Mouse (Mus musculus): ENCODE data around the gene Myl3. TPM values are rescaled to one million over a fixed set of nuclear protein-coding genes. Genes with fewer than 3 reads are reported as not detected.
A peak's percentile ranks its signal among the peaks of the same experiment; 100 is the strongest.

The Myl3 gene
- total RNA-seq, 4 experiments from 2014 or later, result 644 to 855 (median 660) TPM

DNA sequence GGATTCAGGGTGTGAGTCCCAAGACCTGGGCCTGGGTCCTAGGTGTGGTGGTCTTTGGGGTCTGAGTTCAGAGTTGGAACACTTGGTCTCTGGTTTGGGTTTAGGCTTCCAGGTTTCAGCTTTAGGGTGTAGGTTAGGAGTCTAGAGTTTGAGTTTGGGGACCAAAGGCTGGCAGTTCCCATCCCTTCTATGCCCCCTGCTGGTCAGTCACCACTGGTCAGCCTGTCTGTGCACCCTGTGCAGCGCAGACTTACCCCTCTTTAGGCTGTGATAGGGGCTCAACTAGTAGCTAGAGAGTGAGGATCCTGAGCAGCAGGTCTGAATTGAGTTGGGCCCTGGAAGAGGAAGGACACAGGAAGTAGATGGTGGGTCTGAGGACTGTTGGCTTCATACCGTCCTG lies 17.6 kb downstream of the Myl3 start:
- peak in 1 of 2 experiments; percentile 14 for DNase-seq (ENCODE audit: low spot score in 2 of 2)

DNA sequence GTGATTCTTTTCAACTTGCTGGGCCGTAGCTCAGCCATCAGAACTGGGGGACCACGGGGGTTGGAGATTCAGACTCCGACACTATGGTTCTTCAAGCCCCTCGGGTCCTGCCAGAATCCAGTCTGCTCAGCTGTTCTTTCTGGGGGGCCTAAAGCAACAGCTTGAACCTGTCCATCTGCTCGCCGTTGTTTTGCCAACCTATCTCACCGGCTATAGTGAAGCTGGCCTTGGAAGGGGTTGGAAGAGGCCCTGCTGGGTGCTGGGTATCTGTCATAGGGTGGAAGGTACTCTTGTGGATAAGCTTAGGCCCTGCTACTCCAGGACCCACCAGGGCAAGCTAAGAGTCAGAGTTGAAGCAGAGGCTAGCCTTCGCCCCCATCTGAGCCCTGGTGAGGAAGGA lies 19.2 kb downstream of the Myl3 start:
- no peak for DNase-seq (ENCODE audit: low spot score in 2 of 2)

DNA sequence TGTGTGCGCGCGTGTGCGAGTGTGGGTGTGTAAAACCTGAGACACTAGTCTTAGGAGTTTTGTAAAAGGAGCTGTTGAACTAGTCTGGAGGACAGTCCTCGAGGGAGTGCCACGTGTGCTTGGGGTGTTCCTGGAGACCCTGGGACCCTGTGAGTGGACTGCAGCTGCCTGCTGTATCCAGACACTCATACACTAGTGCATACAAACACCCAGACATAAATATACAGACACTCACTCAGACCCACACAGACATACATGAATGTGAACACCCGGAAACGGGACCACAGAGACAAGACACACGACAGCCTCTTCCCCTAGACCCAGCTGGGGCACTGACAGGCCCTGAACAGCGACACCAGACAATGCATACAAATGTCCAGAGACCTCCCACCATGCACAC lies 21.1 kb downstream of the Myl3 start:
- DNase-seq (ENCODE audit: low spot score in 2 of 2), result no peak

DNA sequence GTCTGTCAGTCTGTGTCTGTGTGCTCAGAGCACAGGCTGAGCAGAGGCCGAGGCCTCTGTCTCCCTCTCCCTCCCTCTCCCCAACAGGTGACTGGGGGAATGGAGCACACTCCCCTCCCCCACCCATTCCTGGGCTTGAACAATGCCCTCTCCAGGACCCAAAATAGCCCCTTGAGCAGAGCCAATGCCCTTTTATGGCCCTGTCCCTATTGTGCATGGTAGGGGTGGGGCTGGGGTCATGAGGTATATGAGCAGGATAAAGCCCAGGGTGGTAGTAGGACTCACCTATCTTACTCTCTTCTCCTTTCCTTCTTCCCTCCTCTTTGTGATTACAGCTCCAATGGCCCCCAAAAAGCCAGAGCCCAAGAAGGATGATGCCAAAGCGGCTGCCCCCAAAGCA lies 21.7 kb downstream of the Myl3 start:
- no peak for DNase-seq (ENCODE audit: low spot score in 2 of 2)

DNA sequence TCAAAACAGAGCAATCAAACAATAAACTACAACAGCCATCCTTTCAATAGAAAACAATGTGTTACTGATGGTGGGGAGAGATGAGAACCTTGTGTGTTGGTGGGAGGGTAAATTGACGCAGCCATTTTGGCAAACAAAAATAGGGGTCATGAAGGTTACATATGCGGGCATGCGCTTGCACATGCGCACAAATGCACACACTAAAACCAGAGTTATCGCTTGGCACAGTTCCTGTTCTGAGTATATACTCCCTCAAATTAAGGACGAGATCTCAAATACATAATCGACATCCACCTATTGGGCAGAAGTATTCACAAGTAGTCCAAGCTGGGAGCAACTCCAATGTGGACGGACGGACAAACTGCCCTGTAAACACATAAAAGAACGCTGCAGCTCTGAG lies 30.7 kb downstream of the Myl3 start:
- no peak for DNase-seq (ENCODE audit: low spot score in 2 of 2)

DNA sequence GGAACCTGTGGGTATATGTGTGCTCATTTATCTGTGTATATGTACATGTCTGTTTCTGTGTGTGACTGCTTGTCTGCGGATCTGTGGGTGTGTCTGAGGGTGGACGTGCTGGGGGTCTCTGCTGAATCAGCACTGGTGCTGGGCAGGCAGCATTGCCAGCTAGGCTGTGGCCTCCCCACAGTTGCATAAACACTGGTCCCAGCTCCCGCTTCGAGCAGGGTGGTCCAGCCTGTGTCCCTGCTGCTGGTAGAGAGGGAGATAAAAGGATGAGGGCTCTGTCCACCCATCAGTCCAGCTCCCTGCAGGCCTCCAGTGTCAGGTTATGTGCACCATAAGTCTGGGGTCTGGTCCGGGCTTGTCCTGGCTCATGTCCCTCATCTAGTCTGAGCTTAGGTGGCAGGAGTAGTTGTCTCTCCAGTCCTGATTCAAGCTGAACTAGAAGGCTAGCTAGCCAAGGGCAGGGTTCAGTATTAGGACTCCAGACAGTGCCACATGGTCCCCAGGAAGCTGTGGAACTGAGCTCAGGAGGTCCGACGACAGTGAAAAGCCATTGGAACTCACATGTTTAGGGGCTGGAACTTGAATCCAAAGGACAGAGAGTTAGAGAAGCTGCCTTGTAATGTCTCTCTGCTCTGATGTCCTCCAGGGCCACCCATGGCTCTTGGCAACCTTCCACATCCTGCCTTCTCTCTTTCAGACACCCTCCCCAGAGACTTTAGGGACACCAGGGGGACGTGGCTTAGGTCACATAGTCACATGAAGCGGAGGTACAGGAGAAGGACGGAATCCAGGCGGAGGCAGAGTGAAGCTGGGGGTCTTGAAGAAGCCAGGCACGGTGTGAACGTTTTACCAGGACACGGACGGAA lies 33.0 kb downstream of the Myl3 start:
- no peak for DNase-seq (ENCODE audit: low spot score in 2 of 2)

DNA sequence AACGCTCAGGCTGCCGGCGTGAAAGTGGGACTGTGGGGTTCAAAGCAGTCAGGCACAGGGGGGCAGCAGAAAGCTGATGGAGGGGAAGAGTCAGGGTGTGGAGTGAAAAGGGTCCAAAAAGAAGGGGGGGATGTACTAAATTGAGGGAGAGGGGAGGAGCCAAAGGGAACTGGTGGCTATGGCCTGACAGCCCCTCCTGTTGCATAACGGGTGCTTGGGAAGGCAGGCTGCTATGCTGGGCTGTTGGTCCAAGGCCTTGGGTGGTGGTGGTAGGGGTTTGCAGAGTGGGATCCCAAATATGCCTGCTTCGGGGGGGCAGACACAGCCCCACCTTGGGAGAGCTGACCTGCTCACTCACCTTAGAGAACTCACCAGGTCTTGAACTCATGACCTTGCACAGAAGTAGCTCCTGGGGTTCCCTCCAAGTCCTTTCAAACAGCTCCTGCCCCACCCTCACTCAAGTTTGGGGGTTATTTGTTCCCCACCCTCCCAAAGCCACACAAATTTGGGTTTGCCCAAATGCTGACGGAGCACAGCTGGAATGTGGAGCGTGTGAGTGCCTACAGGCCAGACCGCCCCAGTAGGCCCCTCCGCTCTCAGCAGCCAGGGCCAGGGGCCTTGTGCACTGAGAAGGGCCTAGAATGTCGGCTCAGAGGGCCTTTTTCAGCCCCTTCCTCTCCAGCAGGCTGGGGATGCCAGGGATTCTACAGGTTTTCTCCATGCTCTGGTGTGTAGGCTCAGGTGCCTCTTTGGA lies 33.8 kb downstream of the Myl3 start:
- DNase-seq (ENCODE audit: low spot score in 2 of 2), result no peak

DNA sequence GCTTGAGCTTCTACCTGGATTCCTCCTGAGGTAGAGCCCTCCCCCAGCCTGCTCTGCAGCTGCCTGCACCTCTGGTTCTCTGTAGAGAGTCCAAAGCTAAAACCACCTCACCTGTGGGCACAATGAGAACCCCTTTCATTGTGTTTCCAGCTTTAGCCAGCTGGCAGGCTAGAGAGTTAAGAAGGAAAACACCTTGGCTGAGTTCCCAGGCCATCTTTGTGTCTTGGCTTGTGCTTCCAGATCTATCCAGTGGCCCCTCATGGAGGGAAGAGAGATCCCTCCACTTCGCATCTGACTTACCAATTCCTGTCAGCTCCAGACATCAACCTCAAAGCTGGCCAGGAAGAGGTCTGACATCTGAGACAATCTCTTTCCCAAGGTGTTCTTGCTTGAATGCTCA lies 36.4 kb downstream of the Myl3 start:
- DNase-seq (ENCODE audit: low spot score in 2 of 2), result no peak

DNA sequence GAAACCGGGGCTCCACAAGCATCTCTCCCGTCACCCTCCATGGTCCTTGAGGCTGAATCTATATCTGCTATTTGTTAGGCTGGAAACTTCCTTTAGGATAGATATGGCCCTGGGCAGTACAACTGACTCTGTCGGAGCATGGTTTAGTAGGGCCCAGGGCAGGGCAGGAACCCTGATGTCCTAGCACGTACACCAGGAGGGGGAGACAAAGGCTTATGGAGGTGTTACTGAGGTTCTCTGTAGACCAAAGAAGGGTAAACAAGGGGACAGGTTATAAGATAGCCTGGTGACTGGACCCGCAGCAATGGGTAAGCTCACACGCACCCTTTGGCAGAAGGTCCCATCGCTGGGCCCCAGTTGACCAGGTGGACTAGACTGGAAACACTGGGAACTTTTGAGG lies 36.9 kb downstream of the Myl3 start:
- no peak for DNase-seq (ENCODE audit: low spot score in 2 of 2)

DNA sequence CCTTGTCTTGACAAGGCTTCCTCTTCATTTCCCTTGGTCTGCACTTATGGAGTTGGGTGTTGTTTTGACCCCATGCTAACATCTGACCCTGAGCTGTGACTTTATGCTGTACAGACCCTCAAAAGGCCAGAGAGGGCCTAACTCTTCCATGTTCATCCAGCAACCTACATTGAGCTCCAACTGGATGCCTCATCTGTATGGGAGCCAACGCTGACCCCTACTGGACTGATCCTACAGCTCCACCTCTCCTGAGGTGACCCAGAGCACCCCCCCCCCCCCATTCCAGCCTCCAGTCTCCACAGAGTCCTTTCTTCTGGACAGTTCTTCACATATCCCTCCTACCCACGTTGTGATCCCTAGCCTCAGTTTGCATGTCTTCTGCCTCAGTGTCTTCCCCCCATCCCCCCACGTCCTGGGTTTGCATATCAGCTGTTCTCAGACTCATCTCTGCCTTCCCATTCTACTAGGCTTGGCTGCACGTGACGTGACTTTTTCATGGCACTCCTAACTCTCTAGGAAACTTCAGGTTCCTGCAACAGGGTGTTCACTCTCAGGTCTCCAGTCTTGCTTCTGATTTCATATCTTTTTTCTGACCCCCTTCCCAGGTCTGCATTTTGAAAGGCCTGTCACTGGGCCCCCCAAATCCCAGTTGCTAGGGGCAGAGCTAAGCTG lies 37.7 kb downstream of the Myl3 start:
- no peak for DNase-seq (ENCODE audit: low spot score in 2 of 2)

DNA sequence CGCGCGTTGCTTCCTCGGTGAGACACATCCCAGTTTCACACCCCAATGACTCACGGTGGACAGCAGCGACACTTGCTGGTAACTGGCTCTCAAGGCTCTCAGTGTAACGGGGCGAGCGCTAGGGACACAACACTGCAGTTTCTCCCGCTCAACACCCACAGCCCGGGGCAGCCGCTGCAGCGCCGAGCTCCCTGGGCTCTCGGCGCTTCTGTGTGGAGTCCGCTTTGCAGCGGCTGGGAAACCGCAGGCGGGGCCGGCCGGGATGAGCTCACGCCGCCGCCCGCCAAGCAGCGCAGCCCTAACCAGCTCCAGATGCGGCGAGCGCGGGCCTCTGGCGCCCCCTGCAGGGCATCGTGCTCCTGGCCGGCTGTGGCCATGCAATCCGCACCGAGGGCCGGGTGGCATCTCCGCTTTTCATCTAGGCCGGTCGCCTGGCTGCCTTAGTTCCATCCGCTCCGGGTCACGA lies 39.6 kb downstream of the Myl3 start:
- peak; percentile 91 to 92 for DNase-seq (ENCODE audit: low spot score in 2 of 2)

DNA sequence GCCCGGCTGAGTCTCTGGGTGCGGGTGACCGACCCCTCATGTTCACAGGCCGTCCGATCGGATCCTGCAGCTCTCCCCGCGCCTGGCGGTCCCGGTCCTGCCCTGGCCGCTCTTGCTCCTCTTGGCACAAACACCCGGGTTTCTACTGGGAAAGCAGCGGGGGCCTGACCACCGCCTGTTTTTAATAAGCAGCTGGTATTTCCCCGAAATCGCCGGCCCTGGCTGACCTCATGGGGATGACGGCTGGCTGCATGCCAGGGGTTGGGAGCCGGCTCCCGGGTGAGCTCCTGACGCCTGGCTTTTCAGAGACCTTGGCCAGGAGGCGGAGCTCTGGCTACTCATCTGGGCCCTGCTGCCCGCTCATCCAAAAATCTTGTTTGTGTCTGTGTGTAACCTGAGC lies 40.1 kb downstream of the Myl3 start:
- peak; percentile 84 to 92 for DNase-seq (ENCODE audit: low spot score in 2 of 2)

DNA sequence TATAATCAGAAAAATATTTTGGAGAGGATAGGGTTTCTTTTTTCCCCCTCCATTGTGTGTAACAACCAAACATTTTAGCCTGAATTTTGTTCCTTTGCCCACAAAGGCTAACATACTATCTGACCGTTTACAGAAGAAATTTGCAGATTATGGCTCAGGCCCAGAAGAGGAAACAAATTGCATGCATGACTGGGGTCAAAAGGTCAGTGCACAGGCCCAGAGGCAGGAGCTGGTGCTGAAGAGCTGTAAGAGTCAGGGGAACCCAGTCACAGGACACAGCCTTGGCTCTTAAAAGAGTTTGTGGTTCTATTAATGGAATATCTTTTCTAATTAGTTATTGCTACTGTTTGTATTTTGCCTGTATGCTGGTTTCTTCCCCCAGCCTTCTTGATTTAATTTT lies 42.0 kb downstream of the Myl3 start:
- no peak for DNase-seq (ENCODE audit: low spot score in 2 of 2)

DNA sequence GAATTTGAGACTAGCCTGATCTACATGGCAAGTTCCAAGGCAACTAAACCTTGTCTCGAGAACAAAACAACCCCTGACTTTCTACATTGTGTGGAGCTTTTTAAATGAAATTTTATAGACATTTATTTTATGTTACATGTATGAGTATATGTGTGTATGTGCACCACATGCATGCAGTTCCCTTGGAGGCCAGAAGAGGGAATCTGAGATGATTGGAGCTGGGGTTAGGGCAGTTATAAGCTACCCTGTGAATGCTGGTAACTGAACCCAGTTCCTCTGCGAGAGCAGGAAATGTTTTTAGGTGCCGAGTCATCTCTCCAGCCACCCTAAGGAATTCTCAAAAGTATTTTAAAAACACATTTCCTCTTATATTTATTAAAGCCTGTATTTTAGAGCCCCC lies 46.5 kb downstream of the Myl3 start:
- no peak for DNase-seq (ENCODE audit: low spot score in 2 of 2)

DNA sequence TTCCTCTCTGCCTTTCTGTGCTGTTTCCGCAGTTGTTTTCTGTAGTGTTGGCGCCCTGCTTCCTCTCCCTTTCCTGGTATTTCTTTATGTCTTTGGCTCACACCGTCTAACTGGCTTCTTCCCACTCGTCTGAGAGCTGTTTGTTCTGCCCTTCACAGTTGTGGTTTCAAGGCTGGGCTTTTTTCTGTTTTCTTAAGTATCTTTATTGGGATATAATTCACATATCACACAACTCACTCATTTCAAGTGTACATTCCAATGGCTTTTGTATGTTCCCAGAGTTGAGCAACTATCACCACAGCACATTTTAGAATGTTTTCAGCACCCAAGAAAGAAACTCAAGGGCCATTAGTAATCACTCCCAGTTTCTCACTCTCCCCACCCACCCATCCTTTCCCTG lies 48.8 kb downstream of the Myl3 start:
- DNase-seq (ENCODE audit: low spot score in 2 of 2), result no peak

DNA sequence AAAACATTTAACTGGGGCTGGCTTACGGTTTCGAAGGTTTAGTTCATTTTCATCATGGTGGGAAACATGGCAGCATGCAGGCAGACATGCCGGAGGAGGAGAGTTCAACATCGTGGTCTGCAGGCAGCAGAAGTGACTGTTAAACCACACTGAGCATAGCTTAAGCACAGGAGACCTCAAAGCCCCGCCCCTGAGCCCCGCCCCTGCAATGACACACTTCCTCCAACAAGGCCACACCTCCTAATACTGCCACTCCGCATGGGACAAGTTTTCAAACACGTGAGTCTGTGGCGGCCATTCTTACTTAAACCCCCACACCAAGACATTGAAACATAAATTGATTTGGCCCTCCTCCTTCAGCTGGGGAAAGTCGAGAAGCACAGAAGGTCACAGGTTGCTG lies 55.4 kb downstream of the Myl3 start:
- DNase-seq (ENCODE audit: low spot score in 2 of 2), result no peak

DNA sequence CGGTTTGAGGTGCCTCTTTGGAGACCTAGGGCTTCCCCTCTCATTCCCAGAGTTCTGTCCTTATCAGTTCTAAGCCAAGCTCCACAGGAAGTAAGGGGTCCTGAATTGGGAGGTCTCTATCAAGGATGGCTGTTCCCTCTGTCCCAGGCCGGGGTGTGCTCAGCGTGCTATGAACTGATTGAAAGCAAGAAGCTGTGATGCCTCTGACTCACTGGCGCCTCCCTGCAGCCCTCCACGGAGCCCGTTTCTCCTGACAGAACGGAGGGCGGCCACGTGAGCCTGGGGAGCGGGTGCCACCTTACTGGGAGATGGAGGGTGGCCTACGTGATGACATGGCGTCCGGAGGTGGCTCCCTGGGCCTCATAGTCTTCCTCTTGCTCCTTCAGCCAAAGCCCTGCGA lies 56.2 kb downstream of the Myl3 start, which contains the start of gene Prss42:
Gene Prss42 (plus strand): TSS at position 301 of the 400 bp plus-strand sequence.
- no peak for DNase-seq (ENCODE audit: low spot score in 2 of 2)

DNA sequence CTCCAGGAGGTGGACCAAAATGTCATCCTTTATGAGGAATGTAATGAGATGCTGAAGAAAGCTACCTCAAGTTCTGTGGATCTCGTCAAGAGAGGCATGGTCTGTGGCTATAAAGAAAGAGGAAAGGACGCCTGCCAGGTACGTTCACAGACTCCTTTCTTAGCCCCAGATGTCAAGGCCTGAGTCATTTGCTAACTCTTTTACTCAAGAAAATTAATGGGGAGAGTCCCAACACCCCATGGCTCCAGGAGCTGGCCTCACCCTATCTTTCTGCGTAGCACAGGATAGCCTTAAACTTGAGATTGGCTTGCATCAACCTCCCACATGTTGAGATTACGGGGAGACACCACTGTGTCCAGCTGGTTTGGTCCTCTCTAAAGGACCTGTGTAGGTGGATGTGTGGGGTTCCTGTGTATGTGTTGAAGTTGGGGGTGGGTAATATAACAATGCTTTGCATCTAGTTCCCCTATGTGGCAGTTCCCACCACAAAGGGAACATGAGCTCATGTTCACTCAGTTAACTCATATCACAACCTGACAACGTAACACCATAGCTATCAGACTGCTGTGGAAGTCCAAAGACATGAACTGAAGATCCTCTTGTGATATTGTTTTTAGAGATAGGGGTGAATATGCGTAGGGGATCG lies 59.3 kb downstream of the Myl3 start:
- DNase-seq (ENCODE audit: low spot score in 2 of 2), result no peak

DNA sequence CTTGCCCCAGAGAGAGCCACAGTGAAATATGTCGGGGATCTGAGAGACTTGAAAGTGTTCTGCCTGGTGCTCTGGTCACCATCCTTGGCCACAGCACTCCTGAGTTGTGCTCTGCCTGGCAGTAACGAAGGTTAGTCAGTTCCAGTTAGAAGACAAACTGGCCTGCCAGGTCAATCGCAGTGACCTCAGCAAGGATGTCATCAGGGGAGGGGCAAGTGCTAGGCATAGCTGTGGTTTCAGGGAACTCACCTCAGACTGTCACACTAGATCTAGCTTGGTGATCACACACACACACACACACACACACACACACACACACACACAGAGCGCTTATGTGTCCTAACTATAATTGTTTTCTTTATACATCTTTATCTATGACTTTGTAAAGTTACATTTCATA lies 61.6 kb downstream of the Myl3 start:
- no peak for DNase-seq (ENCODE audit: low spot score in 2 of 2)

DNA sequence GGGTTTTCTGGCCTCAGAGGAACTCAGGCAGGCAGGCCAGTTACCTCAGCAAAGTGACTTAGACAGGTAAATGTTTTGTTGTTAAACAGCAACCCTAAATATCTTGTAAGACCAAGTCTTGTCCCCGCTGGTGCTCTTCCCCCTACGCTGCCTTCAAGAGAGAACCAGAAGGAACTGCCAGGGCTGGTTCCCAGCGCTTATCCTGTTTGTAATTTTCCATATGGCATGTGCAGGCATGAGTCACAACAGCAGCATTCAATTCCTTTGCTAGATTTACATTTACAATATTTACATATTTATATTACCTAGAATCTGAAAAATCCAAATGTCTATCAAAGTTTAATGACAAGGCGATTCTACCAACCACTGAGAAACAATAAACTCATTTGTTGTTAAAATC lies 68.4 kb downstream of the Myl3 start:
- DNase-seq (ENCODE audit: low spot score in 2 of 2), result no peak

DNA sequence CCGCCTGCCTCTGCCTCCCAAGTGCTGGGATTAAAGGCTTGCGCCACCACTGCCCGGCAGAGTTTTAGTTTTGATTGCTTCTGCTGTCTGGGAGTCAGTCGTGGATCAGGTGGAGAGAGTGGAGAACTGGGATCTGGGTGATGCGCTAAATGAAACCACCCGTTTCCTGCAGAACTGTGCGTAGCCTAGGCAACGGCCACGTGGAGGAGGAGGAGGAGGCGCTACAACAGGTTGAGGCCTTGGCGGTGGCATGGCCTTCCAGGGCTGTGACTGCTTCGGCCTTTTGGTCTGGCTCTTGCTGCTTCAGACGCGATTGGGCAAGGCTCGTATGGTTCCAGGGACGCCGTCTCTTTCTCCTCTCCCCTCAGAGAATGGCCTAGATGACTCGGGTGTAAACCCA lies 72.1 kb downstream of the Myl3 start, which contains the start of gene Prss44:
Gene Prss44 (plus strand): TSS at position 206 of the 400 bp plus-strand sequence.
- no peak for DNase-seq (ENCODE audit: low spot score in 2 of 2)
